Mouse (Mus musculus) neural tube, embryonic 15.5 days (tissue): ENCODE data around the gene Col9a2. TPM values are rescaled to one million over a fixed set of nuclear protein-coding genes. Genes with fewer than 3 reads are reported as not detected.
A peak's percentile ranks its signal among the peaks of the same experiment; 100 is the strongest.

ENCODE experiments used
- ATAC-seq: fragments of 200-750 bp; cut with Nextera tagmentation; 2 replicates; pipeline ENCODE4 v1.8.0; 2017; ENCODE audit warnings: mild to moderate bottlenecking, moderate TSS enrichment, moderate library complexity; ENCODE audit not compliant: low FRiP score
- H3K27ac ChIP-seq: fragments of 300-500 bp; sonication (generic); replicated peaks from 2 replicates; pipeline ENCODE4 v1.5.1; 2015; ENCODE audit warnings: mild to moderate bottlenecking, inconsistent platforms
- H3K27me3 ChIP-seq: fragments of 300-500 bp; sonication (generic); replicated peaks from 2 replicates; pipeline ENCODE4 v1.6.1; 2015; ENCODE audit warnings: inconsistent platforms
- H3K36me3 ChIP-seq: fragments of 300-500 bp; sonication (generic); 2 replicates; pipeline ENCODE4 v1.6.1; 2015; ENCODE audit warnings: inconsistent platforms
- H3K4me1 ChIP-seq: fragments of 300-500 bp; sonication (generic); 2 replicates; pipeline ENCODE4 v1.6.1; 2015; ENCODE audit warnings: inconsistent platforms
- H3K4me2 ChIP-seq: fragments of 300-500 bp; sonication (generic); 2 replicates; pipeline ENCODE4 v1.6.1; 2015; ENCODE audit warnings: inconsistent platforms, mild to moderate bottlenecking, moderate library complexity
- H3K4me3 ChIP-seq: fragments of 300-500 bp; sonication (generic); replicated peaks from 2 replicates; pipeline ENCODE4 v1.5.1; 2015; ENCODE audit warnings: mild to moderate bottlenecking, inconsistent platforms
- H3K9ac ChIP-seq: fragments of 300-500 bp; sonication (generic); replicated peaks from 2 replicates; pipeline ENCODE4 v1.6.1; 2015; ENCODE audit warnings: mild to moderate bottlenecking, inconsistent platforms
- H3K9me3 ChIP-seq: fragments of 300-500 bp; sonication (generic); replicated peaks from 2 replicates; pipeline ENCODE4 v1.6.1; 2016; ENCODE audit warnings: inconsistent platforms
- WGBS: fragments of 180-500 bp; shearing (Covaris S2); methylation state at CpG from one replicate; pipeline ENCODE4 v1.1.7; 2015; ENCODE audit warnings: mixed read lengths; 5-methylcytosine and 5-hydroxymethylcytosine counted together
- polyA plus RNA-seq: library from polyadenylated mRNA; unstranded; fragments of >200 nt; fragmentation: Nextera tagmentation; extraction: Ambion mirVana; gene quantifications from 2 replicates; pipeline ENCODE4 v1.2.1, GENCODE M21; 2015

Col9a2 gene
- polyA plus RNA-seq, 1 experiment from 2014 or later: 36.1 TPM

DNA sequence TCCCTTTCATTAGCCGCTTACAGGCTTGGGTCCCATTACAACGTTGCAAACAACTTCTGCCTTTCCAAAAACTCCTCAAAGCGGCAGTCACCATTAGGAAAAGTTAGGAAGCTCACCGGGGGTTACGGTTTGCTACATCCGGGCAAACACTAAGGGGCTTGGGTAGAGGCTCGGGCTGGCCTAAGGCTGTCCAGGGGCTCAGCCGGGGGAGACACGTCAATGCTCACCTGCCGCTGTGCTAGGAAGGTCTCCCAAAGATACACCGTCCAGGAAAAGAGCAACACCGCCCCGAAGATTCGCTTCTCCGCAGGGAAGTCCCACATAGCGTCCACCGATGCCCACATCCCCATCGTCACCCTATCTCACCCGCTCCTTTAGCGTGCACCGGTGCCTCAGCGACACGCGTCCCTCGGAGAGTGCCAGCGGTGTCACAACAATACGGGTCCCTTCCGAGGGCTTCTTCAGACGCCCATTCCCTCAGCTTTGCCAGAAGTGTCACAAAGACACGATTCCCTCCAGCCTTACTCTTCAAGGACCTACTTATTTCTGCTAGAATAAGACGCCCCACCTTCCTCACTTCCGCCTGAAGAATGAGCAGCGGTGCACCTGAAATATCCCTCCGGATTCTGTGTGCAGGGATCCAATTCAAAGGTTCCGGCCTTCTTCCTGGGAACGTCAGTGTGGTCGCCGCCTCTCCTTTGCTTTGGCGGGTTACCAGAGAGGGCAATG, 58.6 kb downstream of the Col9a2 start, which contains the start of gene Zmpste24:
Zmpste24 (minus strand) TSS at position 592 of the 729 bp plus-strand sequence.
- H3K4me1 ChIP-seq: peaks cover 14% of the 10 kb centered on the region
- peak within 1 kb of the TSS; percentile 78 for H3K9ac ChIP-seq
- peak within 1 kb of the TSS; percentile 82 for H3K4me2 ChIP-seq
- H3K36me3 ChIP-seq: peaks cover 26% of the 10 kb centered on the region
- peak; percentile 95 for ATAC-seq
- H3K27ac ChIP-seq: peak within 1 kb of the TSS; percentile 71
- H3K27me3 ChIP-seq: no peaks in the 10 kb centered on the region
- H3K4me3 ChIP-seq: peak within 1 kb of the TSS; percentile 82
- H3K9me3 ChIP-seq: no peaks in the 10 kb centered on the region
- under 1% methylated on average over 39 of the region's 39 CpGs for WGBS

- Histone ChIP-seq H3K4me1 (no peaks in the 10 kb centered on the region; the same call in 1 of the 2 replicates), H3K9ac (no peak overlapping the region), H3K27me3 (no peaks in the 10 kb centered on the region), H3K9me3 (no peaks in the 10 kb centered on the region), H3K27ac (no peak overlapping the region), H3K4me3 (no peak overlapping the region), H3K4me2 (no peak overlapping the region), H3K36me3 (no peaks in the 10 kb centered on the region)
- 83% methylated on average over 4 of the region's 4 CpGs for WGBS
- no peak for ATAC-seq
Measured at GRCm38 (mm10) chr4:121103304-121103703, 64.1 kb downstream of the Col9a2 start.

Other genes with a start within 250 kb of the Col9a2 start
- 83.0 and 86.8 TPM in 2 replicates for gene Nfyc, start 207.8 kb upstream of the Col9a2 start, polyA plus RNA-seq
- 18.8 and 23.3 TPM in 2 replicates for gene Rims3, start 184.6 kb upstream of the Col9a2 start, polyA plus RNA-seq
- 27.3 and 29.8 TPM in 2 replicates for gene Exo5, start 114.4 kb upstream of the Col9a2 start, polyA plus RNA-seq
- gene Zfp69, start 87.7 kb upstream of the Col9a2 start, polyA plus RNA-seq: 6.5 and 6.8 TPM in 2 replicates
- 41.4 and 43.4 TPM in 2 replicates for gene Smap2, start 22.1 kb upstream of the Col9a2 start, polyA plus RNA-seq
- gene Zmpste24, start 58.9 kb downstream of the Col9a2 start, polyA plus RNA-seq: 24.8 and 32.4 TPM in 2 replicates
- not detected in 2 replicates for gene Tmco2, start 69.8 kb downstream of the Col9a2 start, polyA plus RNA-seq
- 26.8 and 27.3 TPM in 2 replicates for gene Rlf, start 175.7 kb downstream of the Col9a2 start, polyA plus RNA-seq